Mouse (Mus musculus) kidney, adult 2 months (tissue): ENCODE results near the gene Pkd2. TPM values are rescaled to one million over a fixed set of nuclear protein-coding genes. Genes with fewer than 3 reads are reported as not detected.

ENCODE experiments used
- DNase-seq: peaks from one replicate; pipeline ENCODE4 v3.0.0; 2021
- H3K27ac ChIP-seq: fragments of 200-500 bp; 2 replicates; pipeline ENCODE4 v1.5.1; 2012; ENCODE audit warnings: low read depth, low read length, control low read depth, inconsistent platforms; ENCODE audit not compliant: insufficient read depth
- H3K27me3 ChIP-seq: fragments of 200-500 bp; replicated peaks from 2 replicates; pipeline ENCODE4 v1.6.1; 2012; ENCODE audit warnings: mild to moderate bottlenecking, moderate library complexity, low read length, inconsistent platforms; ENCODE audit not compliant: control insufficient read depth, insufficient read depth
- H3K36me3 ChIP-seq: fragments of 200-500 bp; 2 replicates; pipeline ENCODE4 v1.6.1; 2012; ENCODE audit warnings: mild to moderate bottlenecking, moderate library complexity, low read length, inconsistent platforms; ENCODE audit not compliant: control insufficient read depth, insufficient read depth
- H3K4me1 ChIP-seq: fragments of 200-500 bp; 2 replicates; pipeline ENCODE4 v1.6.1; 2011; ENCODE audit warnings: low read length; ENCODE audit not compliant: control insufficient read depth, insufficient read depth
- H3K4me3 ChIP-seq: fragments of 200-500 bp; 2 replicates; pipeline ENCODE4 v1.5.1; 2011; ENCODE audit warnings: mild to moderate bottlenecking, low read depth, low read length, control low read depth; ENCODE audit not compliant: insufficient read depth
- CTCF ChIP-seq: fragments of 200-500 bp; conservative IDR thresholded peaks from 2 replicates; pipeline ENCODE4 v1.5.1; 2011; ENCODE audit warnings: low read depth, mild to moderate bottlenecking, control low read depth, low read length, moderate library complexity, mixed read lengths; ENCODE audit not compliant: insufficient read depth, insufficient read length
- POLR2A ChIP-seq: fragments of 200-500 bp; IDR thresholded peaks from one replicate; pipeline ENCODE4 v1.6.1; 2011; ENCODE audit warnings: low read depth, low read length, control low read depth
- WGBS: fragments of 180-500 bp; shearing (Covaris S2); methylation state at CpG from one replicate; pipeline ENCODE4 v1.1.7; 2018; 5-methylcytosine and 5-hydroxymethylcytosine counted together
- polyA plus RNA-seq: library from polyadenylated mRNA; depleted of rRNA; stranded (reverse); fragments of >200 nt; gene quantifications from 2 replicates; pipeline ENCODE4 v1.2.3, GENCODE M21; 2012; rRNA removed

Gene Pkd2
- 56.8 and 59.3 TPM in 2 replicates for polyA plus RNA-seq

- peak within 1 kb of the TSS; percentile 92 for H3K4me3 ChIP-seq
- H3K27ac ChIP-seq, result peak within 1 kb of the TSS; percentile 98
- H3K36me3 ChIP-seq, result no peaks in the 10 kb centered on the region
- DNase-seq, result peak; percentile 92
- no peaks in the 10 kb centered on the region for H3K27me3 ChIP-seq
- peaks cover 19% of the 10 kb centered on the region for H3K4me1 ChIP-seq
- 7% methylated on average over 46 of the region's 46 CpGs for WGBS
- peak; percentile 64 for TF ChIP-seq POLR2A
- no peak for TF ChIP-seq CTCF
Measured at GRCm38 (mm10) chr5:104458832-104459705, at the start of gene Pkd2. Pkd2 (plus strand) TSS chr5:104459450.

GRCm38 (mm10) chr5:104415999-104416398, 43.3 kb upstream of the Pkd2 start:
- 62% methylated on average over 2 of the region's 2 CpGs for WGBS
- Histone ChIP-seq H3K36me3 (no peaks in the 10 kb centered on the region), H3K27ac (no peak overlapping the region), H3K27me3 (no peaks in the 10 kb centered on the region; the same call in 1 of the 2 replicates), H3K4me1 (peaks cover 8% of the 10 kb centered on the region), H3K4me3 (no peak overlapping the region)
- no peak for TF ChIP-seq CTCF
- TF ChIP-seq POLR2A, result no peak
- DNase-seq, result no peak

GRCm38 (mm10) chr5:104417028-104417427, 42.2 kb upstream of the Pkd2 start:
- Histone ChIP-seq H3K36me3 (no peaks in the 10 kb centered on the region), H3K27me3 (no peaks in the 10 kb centered on the region; the same call in 1 of the 2 replicates), H3K4me1 (peaks cover 8% of the 10 kb centered on the region), H3K27ac (peak overlapping the region; percentile 5; the same call in 1 of the 2 replicates), H3K4me3 (no peak overlapping the region)
- DNase-seq, result no peak
- TF ChIP-seq POLR2A (no peak), CTCF (no peak)
- 53% methylated on average over 3 of the region's 3 CpGs for WGBS

DNA sequence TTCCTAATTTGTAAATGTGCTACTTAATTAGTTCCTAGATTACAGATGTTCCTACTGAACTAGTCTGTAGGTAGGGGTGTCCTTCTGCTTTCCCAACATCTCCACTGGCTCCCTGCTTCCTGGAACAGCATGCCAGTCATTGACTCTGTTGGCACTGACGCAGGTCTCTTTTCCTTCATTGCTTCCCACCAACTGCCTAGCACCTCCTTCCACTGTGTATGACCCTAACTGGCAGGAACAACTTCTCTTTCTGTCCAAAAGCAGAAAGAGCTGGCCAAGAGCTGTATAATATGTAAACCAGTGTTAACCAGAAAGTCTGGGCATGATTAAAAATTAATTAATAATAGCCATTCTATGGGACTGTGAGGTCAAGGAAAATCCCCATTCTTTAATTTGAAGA, 41.5 kb upstream of the Pkd2 start:
- peak; percentile 94 for DNase-seq
- 34% methylated on average over 1 of the region's 1 CpGs for WGBS
- H3K4me3 ChIP-seq, result no peak overlapping the region
- peaks cover 8% of the 10 kb centered on the region for H3K4me1 ChIP-seq
- H3K36me3 ChIP-seq, result no peaks in the 10 kb centered on the region
- H3K27ac ChIP-seq, result no peak overlapping the region
- TF ChIP-seq CTCF, result no peak
- TF ChIP-seq POLR2A, result no peak
- H3K27me3 ChIP-seq, result no peaks in the 10 kb centered on the region; the same call in 1 of the 2 replicates

GRCm38 (mm10) chr5:104422039-104422438, 37.2 kb upstream of the Pkd2 start:
- WGBS, result 44% methylated on average over 2 of the region's 2 CpGs
- Histone ChIP-seq H3K36me3 (no peaks in the 10 kb centered on the region), H3K27ac (no peak overlapping the region), H3K27me3 (no peaks in the 10 kb centered on the region; the same call in 1 of the 2 replicates), H3K4me1 (peaks cover 14% of the 10 kb centered on the region), H3K4me3 (no peak overlapping the region)
- TF ChIP-seq POLR2A, result no peak
- no peak for TF ChIP-seq CTCF
- no peak for DNase-seq

DNA sequence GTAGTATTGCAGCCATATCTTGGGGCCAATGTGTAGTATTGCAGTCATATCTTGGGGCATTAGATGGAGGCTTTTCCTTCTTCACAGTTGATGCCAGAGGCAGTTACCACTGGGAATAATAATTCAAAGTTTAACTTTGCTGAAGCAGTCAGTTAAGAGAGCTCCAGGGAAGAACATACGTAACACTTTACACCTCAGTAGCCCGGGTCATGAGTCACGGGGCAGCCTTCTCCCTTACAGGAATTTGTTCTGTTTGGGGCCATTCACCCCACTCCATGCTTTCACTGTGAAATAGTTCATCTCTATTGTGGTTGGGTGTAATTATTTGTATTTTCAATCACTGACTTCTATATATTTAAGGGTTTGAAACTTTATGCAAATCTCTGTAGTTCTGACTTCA, 35.4 kb upstream of the Pkd2 start:
- H3K4me1 ChIP-seq, result peaks cover 13% of the 10 kb centered on the region
- H3K27me3 ChIP-seq, result no peaks in the 10 kb centered on the region; the same call in 1 of the 2 replicates
- H3K27ac ChIP-seq, result no peak overlapping the region
- peak; percentile 82 for DNase-seq
- no peak for TF ChIP-seq POLR2A
- no peak for TF ChIP-seq CTCF
- H3K4me3 ChIP-seq, result no peak overlapping the region
- 29% methylated on average over 3 of the region's 3 CpGs for WGBS
- H3K36me3 ChIP-seq, result no peaks in the 10 kb centered on the region

DNA sequence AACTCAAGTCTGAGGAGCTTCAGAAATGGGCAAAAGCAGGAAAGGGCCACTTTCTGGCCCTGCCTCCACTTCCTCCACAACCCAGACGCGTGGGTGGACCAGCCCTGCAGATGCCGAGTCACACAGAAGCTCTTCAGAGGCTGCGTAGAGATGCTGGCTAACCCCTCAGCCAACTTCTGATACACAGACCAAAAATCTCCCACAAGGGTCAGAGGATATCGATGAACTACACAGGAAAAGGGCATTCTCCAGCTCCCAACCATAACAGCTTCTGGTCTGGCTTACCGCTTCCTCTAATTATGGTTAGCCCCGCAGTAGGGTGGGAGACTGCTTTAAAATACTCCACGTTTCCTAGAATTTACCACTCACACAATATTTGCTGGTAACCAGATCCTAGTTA, 33.3 kb upstream of the Pkd2 start:
- Histone ChIP-seq H3K27me3 (no peaks in the 10 kb centered on the region), H3K4me3 (no peak overlapping the region), H3K27ac (no peak overlapping the region), H3K36me3 (no peaks in the 10 kb centered on the region), H3K4me1 (peaks cover 9% of the 10 kb centered on the region)
- WGBS, result 68% methylated on average over 8 of the region's 8 CpGs
- TF ChIP-seq POLR2A, result no peak
- no peak for TF ChIP-seq CTCF
- no peak for DNase-seq

- H3K36me3 ChIP-seq, result peaks cover 1% of the 10 kb centered on the region; the same call in 1 of the 2 replicates
- WGBS, result 17% methylated on average over 12 of the region's 12 CpGs
- TF ChIP-seq POLR2A, result no peak
- peak; percentile 55 for TF ChIP-seq CTCF
- H3K27ac ChIP-seq, result peak overlapping the region; percentile 24; the same call in 1 of the 2 replicates
- no peak overlapping the region for H3K4me3 ChIP-seq
- no peaks in the 10 kb centered on the region for H3K27me3 ChIP-seq
- DNase-seq, result peak; percentile 79
- H3K4me1 ChIP-seq, result peaks cover 15% of the 10 kb centered on the region; the same call in 1 of the 2 replicates
Measured at GRCm38 (mm10) chr5:104432886-104433285, 26.4 kb upstream of the Pkd2 start.
